Mouse (Mus musculus): ENCODE measurements around the gene Ndufaf7.

The Ndufaf7 gene

GRCm38 (mm10) chr17:78964387-78964786 is 27.5 kb downstream of the Ndufaf7 start:
- DNase-seq (ENCODE audit: extremely low spot score, low spot score) = no peak

GRCm38 (mm10) chr17:78966092-78966883 is 29.4 kb downstream of the Ndufaf7 start:
- DNase-seq (ENCODE audit: extremely low spot score, low spot score) = no peak

- DNase-seq (ENCODE audit: extremely low spot score, low spot score) = no peak
Observed at GRCm38 (mm10) chr17:78968500-78968899, 31.6 kb downstream of the Ndufaf7 start.

GRCm38 (mm10) chr17:78983166-78983565 is 46.2 kb downstream of the Ndufaf7 start:
- DNase-seq (ENCODE audit: extremely low spot score, low spot score) = no peak

GRCm38 (mm10) chr17:78983736-78984135 is 46.8 kb downstream of the Ndufaf7 start:
- DNase-seq (ENCODE audit: extremely low spot score, low spot score) = no peak

- no peak for DNase-seq (ENCODE audit: extremely low spot score, low spot score)
Observed at GRCm38 (mm10) chr17:78989015-78989414, 52.1 kb downstream of the Ndufaf7 start.

- DNase-seq (ENCODE audit: extremely low spot score, low spot score) = no peak
Observed at GRCm38 (mm10) chr17:78991549-78991948, 54.6 kb downstream of the Ndufaf7 start.

GRCm38 (mm10) chr17:78992303-78993027 is 55.5 kb downstream of the Ndufaf7 start:
- DNase-seq (ENCODE audit: extremely low spot score, low spot score) = no peak

GRCm38 (mm10) chr17:78993670-78994069 is 56.7 kb downstream of the Ndufaf7 start:
- DNase-seq (ENCODE audit: extremely low spot score, low spot score) = no peak

GRCm38 (mm10) chr17:78994382-78994781 is 57.4 kb downstream of the Ndufaf7 start:
- DNase-seq (ENCODE audit: extremely low spot score, low spot score) = no peak

- DNase-seq (ENCODE audit: extremely low spot score, low spot score) = no peak
Observed at GRCm38 (mm10) chr17:78994931-78995820, 58.2 kb downstream of the Ndufaf7 start.

All from neural tube, embryonic 10.5 days (tissue).